ENCODE assay signal across 17 mouse cellular contexts in genomic region chrX:10776516-10776818, GRCm38 (mm10).
A peak's percentile ranks its signal among the peaks of the same experiment; 100 is the strongest.
DNase-seq lines count a peak whose midpoint lies in the region; ATAC-seq and TF ChIP-seq lines count a peak whose summit lies in the region.
"Had no signal": no experiment of that assay in that cellular context is flagged by ENCODE, and none has a peak within 500 bp of the region (broad histone marks: within the 10 kb centered on the region; RNA-seq: fewer than 3 reads in every experiment).

No protein-coding gene starts in this region.

- WGBS in lung, embryonic 14.5 days: 33% methylated on average over 7 of the region's 7 CpGs
- 29% methylated on average over 7 of the region's 7 CpGs for WGBS in lung, postnatal 0 days
- 37% methylated on average over 7 of the region's 7 CpGs for WGBS in embryonic facial prominence, embryonic 15.5 days
- 40% methylated on average over 7 of the region's 7 CpGs for WGBS in stomach, embryonic 15.5 days
- WGBS in cerebellum, adult 2 months: 65% methylated on average over 7 of the region's 7 CpGs

- H3K9ac ChIP-seq in lung, embryonic 14.5 days: no peak overlapping the region
- H3K9ac ChIP-seq in lung, postnatal 0 days (replicated peaks; ENCODE audit: low read depth): no peak overlapping the region
- no peak overlapping the region for H3K9ac ChIP-seq in embryonic facial prominence, embryonic 15.5 days
- no peak overlapping the region for H3K9ac ChIP-seq in stomach, embryonic 15.5 days
- H3K9ac ChIP-seq: hindbrain, embryonic 12.5 days; kidney, embryonic 15.5 days; liver, postnatal 0 days; midbrain, embryonic 13.5 days; neural tube, embryonic 12.5 days had no signal

- no peak for TF ChIP-seq EP300 in lung, postnatal 0 days (IDR thresholded peaks at IDR 0.05)

- no peaks in the 10 kb centered on the region for H3K36me3 ChIP-seq in lung, embryonic 14.5 days (ENCODE audit: insufficient read depth)
- H3K36me3 ChIP-seq in lung, postnatal 0 days (ENCODE audit: insufficient read depth, low read length): no peaks in the 10 kb centered on the region
- H3K36me3 ChIP-seq in embryonic facial prominence, embryonic 15.5 days: no peaks in the 10 kb centered on the region
- no peaks in the 10 kb centered on the region for H3K36me3 ChIP-seq in stomach, embryonic 15.5 days
- H3K36me3 ChIP-seq: hindbrain, embryonic 12.5 days; kidney, embryonic 15.5 days; midbrain, embryonic 13.5 days; neural tube, embryonic 12.5 days had no signal

- H3K4me3 ChIP-seq in lung, embryonic 14.5 days (ENCODE audit: low read depth, low read length): no peak overlapping the region
- H3K4me3 ChIP-seq in lung, postnatal 0 days (ENCODE audit: low read depth, low read length): no peak overlapping the region
- no peak overlapping the region for H3K4me3 ChIP-seq in embryonic facial prominence, embryonic 15.5 days (replicated peaks)
- no peak overlapping the region for H3K4me3 ChIP-seq in stomach, embryonic 15.5 days (replicated peaks)
- H3K4me3 ChIP-seq in cerebellum, adult 2 months (replicated peaks; ENCODE audit: insufficient read depth, low read depth, low read length): no peak overlapping the region
- H3K4me3 ChIP-seq: hindbrain, embryonic 12.5 days; kidney, embryonic 15.5 days; midbrain, embryonic 13.5 days; neural tube, embryonic 12.5 days had no signal

- no peak; the same call in 1 of the 2 replicates for ATAC-seq in lung, embryonic 14.5 days (ENCODE audit: insufficient read depth)
- no peak for ATAC-seq in lung, postnatal 0 days
- no peak for ATAC-seq in embryonic facial prominence, embryonic 15.5 days (ENCODE audit: insufficient number of reproducible peaks, low FRiP score, low TSS enrichment, low read depth)
- no peak for ATAC-seq in stomach, embryonic 15.5 days (ENCODE audit: insufficient read depth, low FRiP score, low read depth)
- ATAC-seq: forebrain, embryonic 16.5 days; inflammation-experienced regulatory T-cells, adult 6 months; liver, postnatal 0 days; midbrain, embryonic 13.5 days had no signal

- no peaks in the 10 kb centered on the region for H3K27me3 ChIP-seq in lung, embryonic 14.5 days (ENCODE audit: insufficient read depth, low read length)
- H3K27me3 ChIP-seq in lung, postnatal 0 days (replicated peaks; ENCODE audit: insufficient read depth, low read length): no peaks in the 10 kb centered on the region
- H3K27me3 ChIP-seq in embryonic facial prominence, embryonic 15.5 days: no peaks in the 10 kb centered on the region; the same call in 1 of the 2 replicates
- no peaks in the 10 kb centered on the region for H3K27me3 ChIP-seq in stomach, embryonic 15.5 days (replicated peaks)
- H3K27me3 ChIP-seq in cerebellum, adult 2 months (ENCODE audit: control insufficient read depth, insufficient read depth, low read length): no peaks in the 10 kb centered on the region
- H3K27me3 ChIP-seq: hindbrain, embryonic 12.5 days; midbrain, embryonic 13.5 days; neural tube, embryonic 12.5 days had no signal

- H3K9me3 ChIP-seq in lung, embryonic 14.5 days (ENCODE audit: low read depth, low read length): no peaks in the 10 kb centered on the region
- H3K9me3 ChIP-seq in lung, postnatal 0 days (ENCODE audit: low read length): no peaks in the 10 kb centered on the region
- H3K9me3 ChIP-seq in embryonic facial prominence, embryonic 15.5 days (replicated peaks): no peaks in the 10 kb centered on the region
- no peaks in the 10 kb centered on the region for H3K9me3 ChIP-seq in stomach, embryonic 15.5 days
- H3K9me3 ChIP-seq: hindbrain, embryonic 12.5 days; kidney, embryonic 15.5 days; midbrain, embryonic 13.5 days; neural tube, embryonic 12.5 days had no signal

- no peak for TF ChIP-seq POLR2A in cerebellum, adult 2 months (IDR thresholded peaks at IDR 0.05; ENCODE audit: borderline replicate concordance, insufficient read depth, low read length)

- H3K27ac ChIP-seq in lung, embryonic 14.5 days (ENCODE audit: low read depth): peak overlapping the region; percentile 65; the same call in 1 of the 2 replicates
- H3K27ac ChIP-seq in lung, postnatal 0 days (ENCODE audit: low read length): no peak overlapping the region
- H3K27ac ChIP-seq in embryonic facial prominence, embryonic 15.5 days (replicated peaks): peak overlapping the region; percentile 68
- H3K27ac ChIP-seq in stomach, embryonic 15.5 days: peak overlapping the region; percentile 59
- H3K27ac ChIP-seq in cerebellum, adult 2 months (ENCODE audit: insufficient read depth, low read length): no peak overlapping the region
- H3K27ac ChIP-seq: hindbrain, embryonic 12.5 days; kidney, embryonic 15.5 days; midbrain, embryonic 13.5 days; neural tube, embryonic 12.5 days had no signal

- H3K4me1 ChIP-seq in lung, embryonic 14.5 days (ENCODE audit: insufficient read depth): no peaks in the 10 kb centered on the region
- H3K4me1 ChIP-seq in lung, postnatal 0 days (ENCODE audit: insufficient read depth, low read depth, low read length): no peaks in the 10 kb centered on the region
- 0 out of 2 replicates have a peak, but pooled peaks cover 3% of the 10 kb centered on the region for H3K4me1 ChIP-seq in embryonic facial prominence, embryonic 15.5 days
- no peaks in the 10 kb centered on the region for H3K4me1 ChIP-seq in stomach, embryonic 15.5 days
- no peaks in the 10 kb centered on the region for H3K4me1 ChIP-seq in cerebellum, adult 2 months (ENCODE audit: control insufficient read depth, insufficient read depth, low read length)
- H3K4me1 ChIP-seq: hindbrain, embryonic 12.5 days; kidney, embryonic 15.5 days; midbrain, embryonic 13.5 days; neural tube, embryonic 12.5 days had no signal

- no peak for DNase-seq in lung, embryonic 14.5 days
- no peak for DNase-seq in lung, postnatal 0 days (ENCODE audit: low spot score)
- peak; percentile 70 for DNase-seq in Muller cell, postnatal 12 days (ENCODE audit: inconsistent ontology term)
- no peak for DNase-seq in cerebellum, adult 2 months
- no peak for DNase-seq in layer of hippocampus, postnatal 14 days (ENCODE audit: low spot score in 2 of 2)
- DNase-seq: adrenal gland, postnatal 25 days; cerebellum, adult 11-12 months; liver, postnatal 0 days; thymus, adult 2 months had no signal

- TF ChIP-seq CTCF in lung, embryonic 14.5 days (IDR thresholded peaks at IDR 0.05; ENCODE audit: low read depth): no peak
- no peak for TF ChIP-seq CTCF in lung, postnatal 0 days (IDR thresholded peaks at IDR 0.05)
- TF ChIP-seq CTCF in cerebellum, adult 2 months (IDR thresholded peaks at IDR 0.05; ENCODE audit: borderline replicate concordance, insufficient read depth, low read depth, low read length): no peak

- H3K4me2 ChIP-seq in lung, embryonic 14.5 days: no peak overlapping the region
- H3K4me2 ChIP-seq in lung, postnatal 0 days (replicated peaks; ENCODE audit: low read depth, low read length): no peak overlapping the region
- H3K4me2 ChIP-seq in embryonic facial prominence, embryonic 15.5 days (replicated peaks): no peak overlapping the region
- no peak overlapping the region for H3K4me2 ChIP-seq in stomach, embryonic 15.5 days
- H3K4me2 ChIP-seq: hindbrain, embryonic 12.5 days; kidney, embryonic 15.5 days; midbrain, embryonic 13.5 days; neural tube, embryonic 12.5 days had no signal

Comparison
In these comparisons a context has a peak if more than half of its experiments do, and no peak if none do; other contexts are left out.
1. H3K27ac ChIP-seq: peak in lung, embryonic 14.5 days (single experiment), embryonic facial prominence, embryonic 15.5 days (single experiment) and stomach, embryonic 15.5 days (single experiment); none in lung, postnatal 0 days (single experiment) and cerebellum, adult 2 months (single experiment).